Mouse (Mus musculus) erythroblast, adult 5-6 weeks (primary cell): ENCODE measurements around the gene Arhgap19. TPM values are rescaled to one million over a fixed set of nuclear protein-coding genes. Genes with fewer than 3 reads are reported as not detected.
A peak's percentile ranks its signal among the peaks of the same experiment; 100 is the strongest.

Experiments used
- ATAC-seq: replicated peaks from 2 replicates; pipeline ENCODE4 v1.8.0; 2016; ENCODE audit warnings: moderate number of reproducible peaks, mild to moderate bottlenecking, moderate TSS enrichment, inconsistent platforms; ENCODE audit not compliant: poor library complexity, low FRiP score, severe bottlenecking
- total RNA-seq, 2 experiments: library from RNA; stranded (forward) in 1 of 2; stranded (reverse) in 1 of 2; fragments of 150-400 nt in 1 of 2; fragments of 200-764, 138-1000 nt in 1 of 2; gene quantifications; 2 replicates each; pipeline versions ENCODE4 v1.2.3 to v1.2.4; 2015 to 2017; ENCODE audit warnings: low replicate concordance in 2 of 2

The Arhgap19 gene
- total RNA-seq, 2 experiments from 2014 or later, result 17.5 to 28.1 TPM

- ATAC-seq, result no peak
Measured at GRCm38 (mm10) chr19:41803322-41803721, 1.5 kb upstream of the Arhgap19 start.

- ATAC-seq, result no peak
Measured at GRCm38 (mm10) chr19:41800986-41801741, 683 bp downstream of the Arhgap19 start.

GRCm38 (mm10) chr19:41800451-41800850 is 1.4 kb downstream of the Arhgap19 start:
- ATAC-seq, result no peak

GRCm38 (mm10) chr19:41797536-41797935 is 4.3 kb downstream of the Arhgap19 start:
- ATAC-seq, result no peak

- no peak for ATAC-seq
Measured at GRCm38 (mm10) chr19:41796789-41797327, 5.0 kb downstream of the Arhgap19 start.

- no peak for ATAC-seq
Measured at GRCm38 (mm10) chr19:41796148-41796760, 5.6 kb downstream of the Arhgap19 start.

GRCm38 (mm10) chr19:41794901-41795300 is 6.9 kb downstream of the Arhgap19 start:
- no peak for ATAC-seq

GRCm38 (mm10) chr19:41794017-41794416 is 7.8 kb downstream of the Arhgap19 start:
- no peak for ATAC-seq

GRCm38 (mm10) chr19:41792934-41793486 is 8.8 kb downstream of the Arhgap19 start:
- no peak for ATAC-seq

GRCm38 (mm10) chr19:41791384-41791783 is 10.5 kb downstream of the Arhgap19 start:
- ATAC-seq, result peak; percentile 75; the same call in 1 of the 2 replicates

GRCm38 (mm10) chr19:41789110-41789961 is 12.5 kb downstream of the Arhgap19 start:
- ATAC-seq, result no peak

GRCm38 (mm10) chr19:41786896-41787295 is 15.0 kb downstream of the Arhgap19 start:
- no peak for ATAC-seq

GRCm38 (mm10) chr19:41777514-41777913 is 24.3 kb downstream of the Arhgap19 start:
- ATAC-seq, result no peak

- ATAC-seq, result no peak
Measured at GRCm38 (mm10) chr19:41768711-41769110, 33.1 kb downstream of the Arhgap19 start.

- no peak for ATAC-seq
Measured at GRCm38 (mm10) chr19:41766628-41767027, 35.2 kb downstream of the Arhgap19 start.

- peak; percentile 77 for ATAC-seq
Measured at GRCm38 (mm10) chr19:41763870-41764660, 37.8 kb downstream of the Arhgap19 start.

- ATAC-seq, result no peak
Measured at GRCm38 (mm10) chr19:41761529-41761928, 40.3 kb downstream of the Arhgap19 start.

- no peak for ATAC-seq
Measured at GRCm38 (mm10) chr19:41759765-41760164, 42.1 kb downstream of the Arhgap19 start.

GRCm38 (mm10) chr19:41759270-41759669 is 42.6 kb downstream of the Arhgap19 start:
- ATAC-seq, result no peak
